In genomic region chr1:59449423-59449822, GRCm38 (mm10) we compare ENCODE assay signal across 14 mouse cellular contexts. TPM values are rescaled to one million over a fixed set of nuclear protein-coding genes. Genes with fewer than 3 reads are reported as not detected.
DNase-seq lines count a peak whose midpoint lies in the region; ATAC-seq and TF ChIP-seq lines count a peak whose summit lies in the region.
"Had no signal": no experiment of that assay in that cellular context is flagged by ENCODE, and none has a peak within 500 bp of the region (broad histone marks: within the 10 kb centered on the region; RNA-seq: fewer than 3 reads in every experiment).

No protein-coding gene starts in this region.

- H3K4me3 ChIP-seq in heart, embryonic 10.5 days: no peak overlapping the region
- H3K4me3 ChIP-seq in intestine, embryonic 15.5 days (replicated peaks): no peak overlapping the region
- no peak overlapping the region for H3K4me3 ChIP-seq in stomach, embryonic 15.5 days (replicated peaks)
- H3K4me3 ChIP-seq in forebrain, postnatal 0 days (ENCODE audit: low read depth, low read length): no peak overlapping the region

- intact Hi-C loops in heart, postnatal 25 days (cut with DNase I): no loop called here

- 0 out of 2 replicates have a peak overlapping the region, but pooled peaks have one; percentile 31 for H3K27ac ChIP-seq in heart, embryonic 10.5 days
- H3K27ac ChIP-seq in intestine, embryonic 15.5 days: peak overlapping the region; percentile 48
- H3K27ac ChIP-seq in stomach, embryonic 15.5 days: peak overlapping the region; percentile 75
- no peak overlapping the region for H3K27ac ChIP-seq in forebrain, postnatal 0 days (ENCODE audit: low read depth, low read length)

- no peak overlapping the region for H3K9ac ChIP-seq in intestine, embryonic 15.5 days
- no peak overlapping the region for H3K9ac ChIP-seq in stomach, embryonic 15.5 days
- H3K9ac ChIP-seq in forebrain, postnatal 0 days: no peak overlapping the region

- H3K4me2 ChIP-seq in intestine, embryonic 15.5 days (replicated peaks): peak overlapping the region; percentile 47
- H3K4me2 ChIP-seq in stomach, embryonic 15.5 days: peak overlapping the region; percentile 40
- no peak overlapping the region for H3K4me2 ChIP-seq in forebrain, postnatal 0 days (ENCODE audit: low read depth)

- peaks cover 28% of the 10 kb centered on the region for H3K27me3 ChIP-seq in heart, embryonic 10.5 days (ENCODE audit: insufficient read depth, poor library complexity, severe bottlenecking)
- no peaks in the 10 kb centered on the region for H3K27me3 ChIP-seq in intestine, embryonic 15.5 days (replicated peaks)
- no peaks in the 10 kb centered on the region for H3K27me3 ChIP-seq in stomach, embryonic 15.5 days (replicated peaks)
- H3K27me3 ChIP-seq in forebrain, postnatal 0 days (ENCODE audit: insufficient read depth, low read length): no peaks in the 10 kb centered on the region

- no peak for TF ChIP-seq CTCF in forebrain, postnatal 0 days (IDR thresholded peaks at IDR 0.05; ENCODE audit: low read depth)

- peaks cover 22% of the 10 kb centered on the region for H3K4me1 ChIP-seq in heart, embryonic 10.5 days
- peaks cover 22% of the 10 kb centered on the region for H3K4me1 ChIP-seq in intestine, embryonic 15.5 days (replicated peaks)
- H3K4me1 ChIP-seq in stomach, embryonic 15.5 days: peaks cover 11% of the 10 kb centered on the region
- H3K4me1 ChIP-seq in forebrain, postnatal 0 days (ENCODE audit: insufficient read depth): no peaks in the 10 kb centered on the region

- 24% methylated on average over 11 of the region's 11 CpGs for WGBS in heart, embryonic 10.5 days
- 11% methylated on average over 11 of the region's 11 CpGs for WGBS in intestine, embryonic 15.5 days
- 23% methylated on average over 11 of the region's 11 CpGs for WGBS in stomach, embryonic 15.5 days
- WGBS in forebrain, postnatal 0 days: 27% methylated on average over 11 of the region's 11 CpGs

- H3K36me3 ChIP-seq in heart, embryonic 10.5 days: 0 out of 2 replicates have a peak, but pooled peaks cover 2% of the 10 kb centered on the region
- no peaks in the 10 kb centered on the region for H3K36me3 ChIP-seq in intestine, embryonic 15.5 days
- H3K36me3 ChIP-seq in stomach, embryonic 15.5 days: no peaks in the 10 kb centered on the region
- no peaks in the 10 kb centered on the region for H3K36me3 ChIP-seq in forebrain, postnatal 0 days (ENCODE audit: insufficient read depth)

- DNase-seq in heart, embryonic 10.5 days (ENCODE audit: low spot score): no peak
- DNase-seq in heart, postnatal 25 days (ENCODE audit: low spot score): no peak
- peak; percentile 25 for DNase-seq in testis, postnatal 14 days (ENCODE audit: low spot score)
- DNase-seq in testis, postnatal 10 days (ENCODE audit: low spot score): no peak
- DNase-seq in forebrain, postnatal 0 days: no peak
- DNase-seq in layer of hippocampus, adult 9-10 months (ENCODE audit: low spot score): no peak
- DNase-seq: B cell, adult 2 months; cerebellum, postnatal 36 days; gastrocnemius, postnatal 14 days; layer of hippocampus, adult 9-11 months; lung, postnatal 10 days had no signal

- no peaks in the 10 kb centered on the region for H3K9me3 ChIP-seq in heart, embryonic 10.5 days
- no peaks in the 10 kb centered on the region for H3K9me3 ChIP-seq in intestine, embryonic 15.5 days
- no peaks in the 10 kb centered on the region for H3K9me3 ChIP-seq in stomach, embryonic 15.5 days
- H3K9me3 ChIP-seq in forebrain, postnatal 0 days (ENCODE audit: low read length): no peaks in the 10 kb centered on the region

- peak; percentile 48 for ATAC-seq in intestine, embryonic 15.5 days
- no peak for ATAC-seq in stomach, embryonic 15.5 days (ENCODE audit: insufficient read depth, low FRiP score, low read depth)
- ATAC-seq in forebrain, postnatal 0 days: no peak
- ATAC-seq: activated CD4-positive, CD25-positive, alpha-beta regulatory T cell, adult 4 months had no signal

RNA-seq across cellular contexts. Expression of gene Fzd7, which starts 32.8 kb away (rescaled TPM):
- polyA plus RNA-seq in heart, embryonic 10.5 days (2016; fragmentation: Nextera tagmentation; extraction: Ambion mirVana): 4.2 and 13.0 TPM in 2 replicates
- total RNA-seq in heart, postnatal 25 days (2021): 1 to 10 TPM; 5.6 to 6.9 TPM
- 6.3 and 7.5 TPM in 2 replicates for polyA plus RNA-seq in intestine, embryonic 15.5 days (2015; fragmentation: Nextera tagmentation; extraction: Ambion mirVana)
- polyA plus RNA-seq in stomach, embryonic 15.5 days (2015; fragmentation: Nextera tagmentation; extraction: Ambion mirVana): 7.7 and 9.6 TPM in 2 replicates
- 8.6 and 13.9 TPM in 2 replicates for total RNA-seq in forebrain, postnatal 0 days (2014; rRNA removed)
- polyA plus RNA-seq in forebrain, postnatal 0 days (2015; fragmentation: Nextera tagmentation; extraction: Ambion mirVana): 1.5 and 1.9 TPM in 2 replicates
- polyA plus RNA-seq: activated CD4-positive, CD25-positive, alpha-beta regulatory T cell, adult 4 months had no signal
